Mouse (Mus musculus) cerebellum, postnatal 10 days (tissue): Measurements from ENCODE around the gene Bloc1s2.

ENCODE experiments used
- DNase-seq, 2 experiments: peaks; one replicate each; pipeline ENCODE4 v3.0.0; 2021; ENCODE audit warnings: mixed read lengths in 2 of 2

The Bloc1s2 gene

GRCm38 (mm10) chr19:44145702-44146567 is at the start of gene Bloc1s2:
Bloc1s2 (minus strand) TSS chr19:44146446.
- DNase-seq = peak; percentile 92 to 94

DNA sequence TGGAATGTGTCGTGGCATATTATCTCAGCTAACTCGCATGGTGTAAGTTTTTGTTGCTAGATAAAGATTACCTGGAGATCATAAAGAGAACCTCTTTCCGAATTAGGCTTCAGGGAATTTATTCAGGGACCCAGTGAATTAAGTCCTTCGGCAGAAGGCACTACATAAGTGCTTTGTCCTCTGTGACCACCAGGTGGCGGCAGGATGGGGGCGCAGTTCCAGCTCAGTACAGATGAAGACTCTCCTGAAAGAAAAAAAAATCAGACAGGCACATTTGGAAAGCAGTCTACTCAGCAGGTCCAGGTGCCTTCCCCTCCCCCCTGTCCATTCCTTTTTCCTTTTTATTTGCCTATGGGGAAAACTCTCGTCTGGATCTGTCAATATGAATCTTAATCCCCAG is 48.9 kb upstream of the Bloc1s2 start:
- peak; percentile 93 to 94 for DNase-seq

DNA sequence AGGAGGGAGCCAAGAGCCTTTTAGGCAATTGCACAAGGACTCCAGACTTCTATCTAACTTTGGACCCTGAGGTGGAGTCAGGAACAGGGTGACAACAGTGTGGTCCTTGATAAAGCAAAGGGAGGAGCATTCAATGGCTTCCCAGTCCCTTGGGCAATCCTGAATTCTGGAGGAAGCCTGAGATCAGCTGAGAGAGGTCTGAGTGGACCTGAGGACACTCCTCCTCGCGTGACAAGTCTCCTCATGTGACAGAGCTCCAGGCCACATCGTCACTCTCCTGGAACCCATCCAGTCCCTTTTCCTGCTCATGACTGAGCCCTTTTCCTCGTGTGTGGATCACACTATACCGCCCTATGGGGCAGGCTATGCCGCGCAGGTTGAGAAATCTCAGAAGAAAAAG is 47.7 kb upstream of the Bloc1s2 start:
- peak; percentile 16 to 29 for DNase-seq

DNA sequence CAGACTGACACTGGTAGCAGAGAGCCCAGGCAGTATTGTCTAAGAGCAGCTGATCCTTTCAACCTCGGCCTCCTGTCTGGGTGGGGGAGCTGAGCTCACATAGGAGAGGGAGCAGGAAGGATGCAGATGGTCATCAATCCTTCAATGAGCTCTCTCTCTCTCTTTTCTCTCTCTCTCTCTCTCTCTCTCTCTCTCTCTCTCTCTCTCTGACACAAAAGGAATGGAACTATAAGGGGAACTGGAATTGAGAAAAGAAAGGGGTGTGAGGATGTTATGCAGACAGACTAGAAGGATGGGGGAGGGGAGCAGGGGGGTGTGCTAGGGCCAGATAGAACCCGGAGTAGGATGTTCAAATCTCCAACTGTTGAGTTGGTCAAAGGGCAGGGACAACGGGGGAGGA is 46.1 kb upstream of the Bloc1s2 start, which contains the start of gene Pkd2l1:
Gene Pkd2l1, minus strand, starts transcription at position 101 of the 400 bp plus-strand sequence.
- no peak for DNase-seq

- DNase-seq = no peak
Observed at GRCm38 (mm10) chr19:44189056-44189455, 42.8 kb upstream of the Bloc1s2 start.

GRCm38 (mm10) chr19:44183968-44184367 is 37.7 kb upstream of the Bloc1s2 start:
- DNase-seq = no peak

- no peak for DNase-seq
Observed at GRCm38 (mm10) chr19:44180502-44180901, 34.3 kb upstream of the Bloc1s2 start.

GRCm38 (mm10) chr19:44176741-44177140 is 30.5 kb upstream of the Bloc1s2 start:
- DNase-seq = no peak

GRCm38 (mm10) chr19:44174835-44175234 is 28.6 kb upstream of the Bloc1s2 start:
- DNase-seq = no peak

DNA sequence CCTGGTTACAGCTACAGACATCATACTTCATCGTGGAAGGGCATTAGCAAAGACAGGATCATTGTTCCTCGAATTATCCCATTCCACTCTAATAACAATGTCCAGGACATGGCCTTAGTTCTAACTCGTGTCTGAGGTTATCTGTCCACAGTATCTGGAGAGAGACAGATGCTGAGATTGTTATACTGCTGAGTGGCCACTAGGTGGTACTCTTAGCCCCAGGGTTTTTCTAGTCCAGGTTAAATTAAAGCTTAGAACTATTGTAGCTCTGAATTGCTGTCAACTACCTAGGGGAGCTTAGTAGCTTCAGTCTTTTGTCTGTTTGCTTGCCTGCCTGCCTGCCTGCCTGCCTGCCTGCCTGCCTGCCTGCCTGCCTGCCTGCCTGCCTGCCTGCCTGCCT is 15.3 kb upstream of the Bloc1s2 start:
- peak; percentile 28 to 53 for DNase-seq

GRCm38 (mm10) chr19:44159386-44159785 is 13.1 kb upstream of the Bloc1s2 start:
- DNase-seq = no peak

DNA sequence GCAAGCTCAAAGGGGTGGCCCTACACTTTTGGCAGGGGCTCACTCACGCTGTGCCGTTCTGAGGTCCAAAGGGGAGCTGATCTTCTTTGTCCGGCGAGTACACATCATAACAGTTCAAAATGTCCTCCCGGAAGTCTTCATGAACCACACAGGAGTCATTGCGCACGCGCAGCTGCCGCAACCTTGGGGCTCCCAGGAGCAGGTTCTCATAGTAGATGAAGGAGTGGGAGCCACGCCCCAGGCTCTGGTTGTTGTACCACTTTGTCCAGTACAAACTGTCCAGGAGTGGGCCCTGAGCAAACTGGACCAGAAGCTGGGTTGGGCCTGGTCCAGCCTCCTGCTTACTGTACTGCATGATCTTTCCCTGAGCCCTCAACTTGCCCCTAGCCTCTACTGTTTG is 10.8 kb upstream of the Bloc1s2 start:
- DNase-seq = no peak

DNA sequence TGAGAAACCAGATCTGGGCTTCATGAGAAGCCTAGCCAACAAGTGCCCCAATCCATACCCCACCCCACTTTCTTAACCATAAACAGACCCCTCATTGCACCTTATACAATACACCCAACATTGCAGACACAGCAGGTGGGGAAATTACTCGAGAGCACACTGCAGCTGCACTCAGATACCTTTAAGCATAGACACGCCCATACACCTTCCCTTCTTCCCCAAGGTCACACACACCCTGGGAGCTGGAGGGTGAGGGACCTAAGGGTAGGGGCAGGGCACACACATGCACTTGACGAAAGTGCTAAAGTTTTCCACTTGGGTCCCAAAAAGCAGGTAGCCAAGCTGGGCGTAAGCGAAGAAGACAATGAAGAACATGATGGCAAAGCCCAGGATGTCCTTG is 7.5 kb upstream of the Bloc1s2 start:
- DNase-seq = no peak

DNA sequence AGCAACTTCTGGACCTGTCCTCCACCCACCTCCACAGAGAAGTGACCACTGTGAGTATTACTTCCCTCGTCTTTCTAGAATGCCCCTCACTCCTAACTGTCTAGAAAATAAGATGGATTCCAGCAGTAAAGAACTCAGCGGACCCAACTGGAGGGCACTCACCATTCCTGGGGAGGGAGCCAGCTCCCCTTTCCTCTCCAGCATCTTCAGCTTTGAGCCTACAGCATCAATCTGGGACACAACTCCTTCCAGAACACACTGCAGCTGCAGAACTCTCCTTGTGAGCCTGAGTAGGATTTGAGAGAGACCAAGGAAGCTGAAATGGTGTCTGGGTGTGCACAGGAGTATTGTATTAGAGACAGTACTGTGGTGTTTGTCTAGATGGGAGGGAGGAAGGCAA is 2.7 kb upstream of the Bloc1s2 start:
- no peak for DNase-seq

DNA sequence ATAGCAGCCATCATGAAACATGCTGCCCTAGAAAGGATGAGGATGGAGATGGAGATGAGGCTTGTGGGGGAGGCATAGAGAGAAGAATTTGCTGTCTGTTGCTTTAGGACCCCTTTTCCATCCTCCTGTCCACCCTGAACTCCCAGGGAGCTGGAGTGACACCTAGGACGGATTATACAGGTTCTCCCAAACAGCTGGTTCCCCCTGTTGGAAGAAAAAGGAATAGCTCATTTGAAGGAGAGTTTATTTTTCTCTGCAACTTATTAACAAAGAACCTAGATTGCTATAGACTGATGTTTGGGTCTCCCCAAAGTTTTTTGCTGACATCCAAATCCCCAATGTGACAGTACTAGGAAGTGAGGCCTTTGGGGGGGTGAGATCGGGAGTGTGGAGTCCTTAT is 2.1 kb upstream of the Bloc1s2 start:
- DNase-seq = no peak

DNA sequence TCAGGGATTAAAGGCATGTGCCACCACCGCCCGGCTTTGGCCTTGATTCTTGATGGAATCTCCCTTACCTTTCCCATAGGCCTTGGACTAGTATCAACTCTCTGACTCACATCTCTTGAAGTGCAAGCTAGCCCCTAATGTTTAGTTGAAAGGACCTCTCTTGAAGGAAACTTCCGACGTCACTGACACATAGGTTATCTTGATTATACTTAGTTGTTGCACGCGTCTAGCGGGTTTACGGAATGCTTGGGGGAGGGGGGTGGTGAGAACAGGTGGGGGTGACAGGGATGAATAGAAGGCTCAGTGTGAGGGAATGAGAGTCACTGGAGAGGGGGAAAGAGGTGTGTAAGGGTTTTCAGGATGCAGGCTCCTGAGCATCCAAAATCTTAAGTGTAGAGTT is 705 bp upstream of the Bloc1s2 start:
- DNase-seq = peak in 1 of 2 experiments; percentile 10

- no peak for DNase-seq
Observed at GRCm38 (mm10) chr19:44146568-44146879, 278 bp upstream of the Bloc1s2 start.

GRCm38 (mm10) chr19:44144366-44144765 is 1.9 kb downstream of the Bloc1s2 start:
- DNase-seq = no peak

DNA sequence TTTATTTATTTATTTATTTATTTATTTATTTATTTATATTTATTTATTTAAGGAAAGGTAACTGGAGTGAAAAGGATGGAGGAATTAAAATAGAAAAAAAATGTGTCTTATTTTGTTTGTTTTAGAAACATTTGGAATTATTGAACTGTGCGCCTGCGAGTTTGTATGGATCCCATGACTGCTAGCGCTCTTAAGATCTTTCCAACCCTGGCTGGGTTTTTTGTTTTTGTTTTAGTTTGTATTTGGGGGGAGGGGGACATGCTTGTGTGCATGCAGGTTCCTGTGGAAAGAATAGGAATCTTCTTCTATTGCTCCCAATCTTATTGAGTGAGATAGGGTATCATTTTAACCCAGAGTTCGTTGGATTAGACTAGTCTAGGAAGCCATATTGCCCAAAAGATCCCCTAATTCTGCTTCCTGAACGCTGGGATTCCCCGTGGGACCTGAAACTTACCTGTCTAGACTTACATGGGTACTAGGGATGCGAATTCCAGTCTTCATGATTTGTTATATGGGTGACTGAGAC is 10.2 kb downstream of the Bloc1s2 start:
- peak; percentile 23 to 49 for DNase-seq

GRCm38 (mm10) chr19:44135072-44135959 is 10.9 kb downstream of the Bloc1s2 start, which contains the start of gene Cwf19l1:
Cwf19l1 (minus strand) TSS chr19:44135876.
- peak; percentile 95 to 96 for DNase-seq

GRCm38 (mm10) chr19:44132917-44133316 is 13.3 kb downstream of the Bloc1s2 start:
- DNase-seq = no peak

GRCm38 (mm10) chr19:44128560-44128959 is 17.7 kb downstream of the Bloc1s2 start:
- DNase-seq = no peak

- DNase-seq = no peak
Observed at GRCm38 (mm10) chr19:44127729-44128497, 18.3 kb downstream of the Bloc1s2 start.
